Mouse (Mus musculus): ENCODE data around the gene Cul4a.

Gene Cul4a

DNA sequence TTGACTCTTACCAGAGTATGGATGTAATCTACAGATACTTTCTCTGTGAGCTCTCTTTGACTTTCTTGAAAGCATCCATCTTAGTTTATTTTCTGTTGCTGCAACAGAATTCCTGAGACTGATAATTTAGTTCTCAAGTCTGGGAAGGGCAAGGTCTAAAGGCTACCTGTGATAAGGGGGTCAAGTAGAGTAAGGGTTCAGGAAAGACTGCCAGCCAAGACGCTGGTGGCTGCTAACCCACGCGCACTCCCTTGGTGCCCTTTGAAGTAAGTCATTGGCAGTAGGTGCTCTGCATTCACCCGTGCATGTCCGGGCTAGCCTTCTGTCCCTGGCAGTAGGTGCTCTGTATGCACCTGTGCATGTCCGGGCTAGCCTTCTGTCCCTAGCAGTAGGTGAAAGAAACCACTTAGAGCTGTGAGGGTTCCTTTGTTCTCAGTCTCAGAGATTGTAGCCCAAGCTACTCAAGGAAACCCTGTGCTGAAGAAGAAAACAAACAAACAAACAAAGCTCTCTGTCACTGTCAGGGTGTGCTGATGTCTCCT, 34.3 kb downstream of the Cul4a start:
- DNase-seq (ENCODE audit: low spot score) = no peak

- no peak for DNase-seq (ENCODE audit: low spot score)
Observed at GRCm38 (mm10) chr8:13141681-13142080, 36.3 kb downstream of the Cul4a start.

DNA sequence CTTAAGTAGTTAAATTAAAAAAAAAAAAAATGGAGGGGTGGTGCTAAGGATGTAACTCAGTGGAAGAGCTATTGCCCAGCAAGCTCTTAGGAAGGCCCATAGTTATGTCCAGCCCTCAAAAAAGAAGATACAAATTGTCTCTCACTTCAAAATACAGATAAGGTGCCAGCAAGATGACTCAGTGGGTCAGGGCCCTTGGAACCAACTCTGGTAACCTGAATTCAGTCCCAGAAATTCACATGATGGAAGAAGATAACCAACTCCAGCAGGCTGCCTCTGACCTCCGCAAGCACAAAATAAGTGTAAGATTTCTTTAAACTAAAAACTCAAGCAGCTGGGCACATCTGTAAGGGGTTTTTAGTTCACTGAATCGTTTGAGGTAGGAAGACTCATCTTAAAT, 43.1 kb downstream of the Cul4a start:
- DNase-seq (ENCODE audit: low spot score) = no peak

DNA sequence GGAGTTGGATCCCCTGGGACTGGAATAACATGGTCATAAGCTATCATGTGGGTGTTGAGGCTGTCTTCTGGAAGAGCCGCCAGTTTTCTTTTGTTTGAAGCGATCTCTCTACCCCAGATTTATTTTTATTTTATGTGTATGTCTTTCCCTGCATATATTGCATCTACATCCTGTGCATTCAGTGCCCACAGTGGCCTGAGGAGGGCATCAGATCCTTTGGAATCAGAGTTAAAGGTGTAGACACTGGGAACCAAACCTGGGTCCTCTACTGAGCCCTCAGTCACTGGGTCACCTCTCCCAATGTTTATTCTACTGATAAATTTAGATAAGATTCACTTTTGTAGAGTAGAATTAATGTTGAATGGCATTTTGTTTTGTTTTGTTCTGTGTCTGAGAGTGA, 43.9 kb downstream of the Cul4a start:
- no peak for DNase-seq (ENCODE audit: low spot score)

DNA sequence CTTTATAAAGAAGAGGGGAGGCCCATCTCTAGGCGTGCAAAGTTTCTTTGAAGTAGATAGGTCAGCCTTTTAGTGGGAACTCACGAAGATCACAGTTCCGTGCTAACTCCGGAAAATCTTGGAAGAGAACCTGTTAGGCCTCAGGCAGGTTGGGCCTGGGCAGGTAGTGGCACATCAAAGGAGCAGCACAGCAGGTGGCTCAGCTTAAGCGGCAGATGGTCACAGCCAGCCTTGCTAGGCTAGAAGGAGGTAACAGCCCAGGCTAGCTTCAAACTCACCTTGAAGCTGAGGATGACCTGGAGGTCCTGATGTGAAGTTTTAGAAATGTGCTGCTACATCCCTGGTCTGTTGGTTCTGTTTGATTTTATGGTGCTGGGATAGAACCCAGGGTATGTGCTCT, 44.4 kb downstream of the Cul4a start:
- DNase-seq (ENCODE audit: low spot score) = no peak

- DNase-seq (ENCODE audit: low spot score) = no peak
Observed at GRCm38 (mm10) chr8:13150929-13151328, 45.5 kb downstream of the Cul4a start.

- DNase-seq (ENCODE audit: low spot score) = no peak
Observed at GRCm38 (mm10) chr8:13154099-13154498, 48.7 kb downstream of the Cul4a start.

DNA sequence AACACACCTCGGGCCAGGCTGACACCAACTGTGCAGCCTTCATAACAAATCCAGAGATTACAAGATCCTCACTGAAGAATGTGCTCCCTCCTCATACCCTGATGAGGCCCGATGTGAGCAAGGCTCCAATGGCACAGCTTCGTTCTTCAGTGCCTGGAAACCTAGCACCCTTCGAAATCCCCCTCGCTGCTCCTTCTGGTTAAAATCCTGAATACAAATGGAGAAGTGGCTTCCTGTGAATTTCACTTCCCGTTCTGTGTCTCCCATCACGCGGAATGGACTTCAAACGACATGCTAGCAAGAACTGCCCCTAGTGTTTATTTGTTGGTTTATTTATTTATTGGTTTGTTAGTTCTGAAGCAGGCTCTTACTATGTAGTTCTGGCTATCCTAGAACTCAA, 49.9 kb downstream of the Cul4a start:
- DNase-seq (ENCODE audit: low spot score) = no peak

DNA sequence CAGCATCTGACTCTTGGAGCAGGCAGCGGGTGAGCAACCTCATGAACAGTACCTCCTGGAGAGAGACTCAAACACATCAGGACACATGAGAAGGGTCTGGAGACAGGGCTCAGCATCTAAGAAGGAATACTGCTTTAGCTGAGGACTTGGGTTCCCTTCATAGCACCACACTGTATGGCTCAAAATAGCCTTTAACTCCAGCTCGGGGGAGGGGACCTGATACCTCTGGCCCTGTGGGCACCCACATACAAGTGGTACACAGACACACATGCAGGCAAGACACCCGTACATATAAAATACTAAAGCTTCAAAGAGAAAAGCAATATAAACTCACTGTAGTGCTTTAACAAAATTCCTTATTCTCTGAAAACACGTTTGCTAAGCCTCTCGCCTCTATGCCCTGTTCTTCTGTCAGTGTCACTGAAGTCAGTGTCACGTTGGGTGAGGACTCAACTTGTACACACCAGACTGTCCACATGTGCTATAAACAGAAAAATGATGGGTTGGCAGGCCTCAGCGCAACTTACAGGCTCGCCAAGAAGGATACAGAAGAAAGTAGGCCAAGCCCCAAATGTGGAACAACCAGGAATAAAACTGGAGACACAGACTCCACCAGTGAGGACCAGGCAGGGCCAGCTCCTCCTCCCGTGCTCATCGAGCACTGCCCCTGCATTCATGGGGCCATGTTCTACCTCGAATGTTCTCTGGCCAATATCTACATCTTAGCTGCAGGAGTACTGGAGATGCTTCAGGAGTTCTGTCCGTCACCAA, 51.1 kb downstream of the Cul4a start:
- DNase-seq (ENCODE audit: low spot score) = no peak

- DNase-seq (ENCODE audit: low spot score) = peak; percentile 99
Observed at GRCm38 (mm10) chr8:13158718-13159376, 53.4 kb downstream of the Cul4a start, which contains the start of gene Lamp1. Lamp1 (plus strand) TSS chr8:13159161.

DNA sequence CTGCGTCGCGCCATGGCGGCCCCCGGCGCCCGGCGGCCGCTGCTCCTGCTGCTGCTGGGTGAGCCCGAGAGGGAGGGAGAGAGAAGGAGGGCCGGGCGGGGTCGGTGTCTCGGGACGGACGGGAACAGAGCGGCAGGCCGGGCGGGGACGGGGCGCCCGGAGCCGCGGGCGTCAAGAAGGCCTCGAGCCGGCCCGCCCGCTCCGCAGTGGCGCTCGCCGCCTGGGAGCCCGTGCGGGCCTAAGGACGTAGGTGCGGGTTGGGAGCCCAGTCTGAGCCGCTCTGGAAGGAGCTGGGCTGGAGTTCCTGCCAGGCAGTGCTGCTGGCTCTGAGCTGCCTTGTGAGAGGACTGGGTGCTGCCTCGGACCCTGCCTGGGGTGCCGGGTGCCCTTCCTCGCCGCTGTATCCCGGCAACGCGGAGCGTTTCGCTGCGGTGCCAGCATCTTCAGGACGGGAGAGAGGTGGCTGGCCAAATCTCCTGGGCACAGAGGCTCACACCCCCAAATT, 54.0 kb downstream of the Cul4a start:
- no peak for DNase-seq (ENCODE audit: low spot score)

DNA sequence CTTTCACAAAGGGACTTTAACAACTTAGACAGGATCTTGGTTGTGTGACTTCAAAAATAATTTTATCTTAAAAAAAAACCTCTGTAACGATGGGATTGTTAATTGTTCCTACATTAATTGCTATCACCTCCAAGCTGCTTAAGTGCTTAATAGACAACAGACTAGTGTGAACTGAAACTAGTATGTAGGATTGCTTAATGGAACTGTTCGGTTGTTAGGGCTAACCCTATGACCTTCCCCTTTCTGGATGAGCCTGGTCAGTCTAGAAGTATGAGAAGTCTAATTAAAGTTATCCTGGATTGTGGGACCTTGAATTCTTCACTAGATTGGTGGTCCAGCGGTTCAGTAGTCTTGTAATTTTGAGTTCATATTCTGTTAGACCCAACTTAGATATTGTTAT, 55.3 kb downstream of the Cul4a start:
- DNase-seq (ENCODE audit: low spot score) = no peak

GRCm38 (mm10) chr8:13162098-13162497, 56.7 kb downstream of the Cul4a start:
- no peak for DNase-seq (ENCODE audit: low spot score)

GRCm38 (mm10) chr8:13163563-13163962, 58.1 kb downstream of the Cul4a start:
- no peak for DNase-seq (ENCODE audit: low spot score)

- DNase-seq (ENCODE audit: low spot score) = no peak
Observed at GRCm38 (mm10) chr8:13164361-13164760, 58.9 kb downstream of the Cul4a start.

DNA sequence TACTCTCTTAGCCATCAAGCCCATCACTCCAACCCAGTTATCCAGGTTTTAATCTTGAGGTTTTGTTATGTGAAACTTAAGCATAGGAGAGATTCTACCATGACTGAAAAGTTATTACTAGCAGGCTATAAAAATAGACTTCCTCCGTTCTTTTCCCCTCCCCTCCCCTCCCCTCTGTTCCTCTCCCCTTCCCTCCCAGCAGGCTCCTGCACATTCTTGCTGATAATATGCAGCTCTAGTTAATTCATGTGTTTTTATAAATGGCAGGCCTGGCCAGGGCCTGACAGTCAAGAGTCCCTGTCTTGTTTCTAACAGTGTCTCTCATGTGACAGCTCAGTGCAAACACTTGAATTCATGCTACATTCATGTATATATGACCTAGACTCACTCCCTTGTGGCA, 65.1 kb downstream of the Cul4a start:
- no peak for DNase-seq (ENCODE audit: low spot score)

DNA sequence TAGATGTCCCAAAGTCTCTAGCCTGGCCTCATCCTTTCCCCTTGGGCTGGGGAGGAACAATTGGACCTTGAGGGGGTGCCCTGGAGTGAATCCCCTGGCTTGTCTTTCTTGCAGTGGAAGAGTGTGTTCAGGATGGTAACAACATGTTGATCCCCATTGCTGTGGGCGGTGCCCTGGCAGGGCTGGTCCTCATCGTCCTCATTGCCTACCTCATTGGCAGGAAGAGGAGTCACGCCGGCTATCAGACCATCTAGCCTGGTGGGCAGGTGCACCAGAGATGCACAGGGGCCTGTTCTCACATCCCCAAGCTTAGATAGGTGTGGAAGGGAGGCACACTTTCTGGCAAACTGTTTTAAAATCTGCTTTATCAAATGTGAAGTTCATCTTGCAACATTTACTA, 68.9 kb downstream of the Cul4a start:
- DNase-seq (ENCODE audit: low spot score) = no peak

DNA sequence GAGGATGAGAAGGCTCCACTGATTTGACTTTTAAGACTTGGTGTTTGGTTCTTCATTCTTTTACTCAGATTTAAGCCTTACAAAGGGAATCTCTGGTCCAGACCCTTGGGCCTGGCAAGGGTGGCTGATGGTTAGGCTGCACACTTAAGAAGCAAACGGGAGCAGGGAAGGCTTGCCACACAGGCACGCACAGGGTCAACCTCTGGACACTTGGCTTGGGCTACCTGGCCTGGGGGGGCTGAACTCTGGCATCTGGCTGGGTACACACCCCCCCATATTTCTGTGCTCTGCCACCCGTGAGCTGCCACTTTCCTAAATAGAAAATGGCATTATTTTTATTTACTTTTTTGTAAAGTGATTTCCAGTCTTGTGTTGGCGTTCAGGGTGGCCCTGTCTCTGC, 69.4 kb downstream of the Cul4a start:
- DNase-seq (ENCODE audit: low spot score) = no peak

GRCm38 (mm10) chr8:13175650-13176049, 70.2 kb downstream of the Cul4a start:
- no peak for DNase-seq (ENCODE audit: low spot score)

- DNase-seq (ENCODE audit: low spot score) = no peak
Observed at GRCm38 (mm10) chr8:13177173-13177852, 71.9 kb downstream of the Cul4a start.

DNA sequence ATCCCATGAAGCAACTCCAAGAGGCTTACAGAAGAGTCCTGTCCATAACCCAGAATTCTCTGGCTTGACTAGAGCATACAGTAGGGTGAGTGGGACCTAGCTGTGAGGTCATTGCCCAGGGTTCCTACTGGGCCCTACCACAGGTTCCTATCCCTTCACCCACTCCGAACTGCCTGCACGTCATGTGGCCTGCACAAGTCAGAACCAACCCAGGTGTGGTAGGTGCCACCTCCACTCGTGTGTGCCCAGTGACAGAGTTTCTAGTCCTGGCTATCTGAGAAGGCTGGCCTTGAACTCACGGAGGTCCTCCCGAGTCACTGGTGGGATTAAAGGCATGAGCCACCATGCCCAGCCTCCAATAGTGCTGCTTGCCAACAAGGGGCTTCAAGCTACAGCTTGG, 72.7 kb downstream of the Cul4a start:
- DNase-seq (ENCODE audit: low spot score) = no peak

GRCm38 (mm10) chr8:13179482-13179881, 74.1 kb downstream of the Cul4a start:
- DNase-seq (ENCODE audit: low spot score) = no peak

DNA sequence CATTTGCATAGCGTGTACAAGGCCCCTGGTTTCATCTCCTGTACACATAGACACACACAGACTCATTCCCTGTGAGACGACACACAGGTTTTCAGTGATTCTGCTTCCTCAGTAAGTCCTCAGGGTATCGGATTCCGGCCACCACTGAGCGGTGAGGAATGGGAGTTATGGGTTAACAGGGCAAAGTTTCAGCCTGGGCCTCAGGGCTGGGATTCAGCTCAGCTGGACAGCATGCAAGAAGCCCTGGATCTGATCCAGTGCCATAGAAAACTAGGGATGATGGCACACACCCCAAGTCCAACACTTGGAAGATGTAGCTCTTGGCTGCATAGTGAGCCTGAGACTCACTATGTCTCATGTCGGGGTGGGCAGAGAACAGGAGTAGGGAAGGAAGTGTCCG, 74.5 kb downstream of the Cul4a start:
- DNase-seq (ENCODE audit: low spot score) = no peak

Measured in ovary, postnatal 10 days (tissue).